Mouse (Mus musculus) kidney, postnatal 0 days (tissue): ENCODE data around the gene Ttll3. TPM values are rescaled to one million over a fixed set of nuclear protein-coding genes. Genes with fewer than 3 reads are reported as not detected.

ENCODE experiments used
- ATAC-seq: fragments of 200-750 bp; cut with Nextera tagmentation; replicated peaks from 2 replicates; pipeline ENCODE4 v1.8.0; 2017; ENCODE audit warnings: low read depth, moderate number of reproducible peaks, moderate TSS enrichment, moderate library complexity; ENCODE audit not compliant: low FRiP score
- DNase-seq: peaks from one replicate; pipeline ENCODE4 v3.0.0-alpha.2; 2016; ENCODE audit warnings: low spot score
- H3K27ac ChIP-seq: fragments of 300-500 bp; sonication (generic); 2 replicates; pipeline ENCODE4 v1.5.1; 2014; ENCODE audit warnings: mild to moderate bottlenecking
- H3K27me3 ChIP-seq: fragments of 300-500 bp; sonication (generic); 2 replicates; pipeline ENCODE4 v1.6.1; 2014; ENCODE audit warnings: low read length, mixed read lengths; ENCODE audit not compliant: insufficient read depth
- H3K36me3 ChIP-seq: fragments of 300-500 bp; sonication (generic); 2 replicates; pipeline ENCODE4 v1.6.1; 2014; ENCODE audit warnings: low read length, mixed read lengths; ENCODE audit not compliant: insufficient read depth
- H3K4me1 ChIP-seq: fragments of 300-500 bp; sonication (generic); replicated peaks from 2 replicates; pipeline ENCODE4 v1.6.1; 2014; ENCODE audit warnings: antibody characterized with exemption, low read length, mixed read lengths; ENCODE audit not compliant: insufficient read depth
- H3K4me2 ChIP-seq: fragments of 300-500 bp; sonication (generic); 2 replicates; pipeline ENCODE4 v1.6.1; 2014; ENCODE audit warnings: mild to moderate bottlenecking, low read length, moderate library complexity, mixed read lengths
- H3K4me3 ChIP-seq: fragments of 300-500 bp; sonication (generic); replicated peaks from 2 replicates; pipeline ENCODE4 v1.5.1; 2014; ENCODE audit warnings: low read depth, low read length
- H3K9ac ChIP-seq: fragments of 300-500 bp; sonication (generic); 2 replicates; pipeline ENCODE4 v1.6.1; 2014; ENCODE audit warnings: low read depth, low read length
- H3K9me3 ChIP-seq: fragments of 300-500 bp; sonication (generic); replicated peaks from 2 replicates; pipeline ENCODE4 v1.6.1; 2016; ENCODE audit warnings: low read length, inconsistent platforms, mixed read lengths
- CTCF ChIP-seq: IDR thresholded peaks from 2 replicates; pipeline ENCODE4 v1.5.1; 2016; ENCODE audit warnings: antibody characterized with exemption, low read depth, mild to moderate bottlenecking, moderate library complexity
- WGBS: fragments of 180-500 bp; shearing (Covaris S2); extraction: QIAGEN DNeasy Blood & Tissue Kit; methylation state at CpG from one replicate; pipeline ENCODE4 v1.1.7; 2014; 5-methylcytosine and 5-hydroxymethylcytosine counted together
- polyA plus RNA-seq: library from polyadenylated mRNA; unstranded; fragments of >200 nt; fragmentation: Nextera tagmentation; extraction: Ambion mirVana; gene quantifications from 2 replicates; pipeline ENCODE4 v1.2.1, GENCODE M21; 2015

Ttll3 gene
- polyA plus RNA-seq, 1 experiment from 2014 or later: 1.5 TPM

GRCm38 (mm10) chr6:113433661-113434060 is 44.6 kb downstream of the Ttll3 start:
- H3K4me2 ChIP-seq: no peak overlapping the region
- ATAC-seq: no peak
- H3K27me3 ChIP-seq: no peaks in the 10 kb centered on the region
- no peaks in the 10 kb centered on the region for H3K4me1 ChIP-seq
- WGBS: 69% methylated on average over 3 of the region's 3 CpGs
- no peaks in the 10 kb centered on the region for H3K36me3 ChIP-seq
- H3K9ac ChIP-seq: no peak overlapping the region
- no peak for DNase-seq
- H3K4me3 ChIP-seq: no peak overlapping the region
- H3K27ac ChIP-seq: no peak overlapping the region
- no peak for TF ChIP-seq CTCF
- no peaks in the 10 kb centered on the region for H3K9me3 ChIP-seq

DNA sequence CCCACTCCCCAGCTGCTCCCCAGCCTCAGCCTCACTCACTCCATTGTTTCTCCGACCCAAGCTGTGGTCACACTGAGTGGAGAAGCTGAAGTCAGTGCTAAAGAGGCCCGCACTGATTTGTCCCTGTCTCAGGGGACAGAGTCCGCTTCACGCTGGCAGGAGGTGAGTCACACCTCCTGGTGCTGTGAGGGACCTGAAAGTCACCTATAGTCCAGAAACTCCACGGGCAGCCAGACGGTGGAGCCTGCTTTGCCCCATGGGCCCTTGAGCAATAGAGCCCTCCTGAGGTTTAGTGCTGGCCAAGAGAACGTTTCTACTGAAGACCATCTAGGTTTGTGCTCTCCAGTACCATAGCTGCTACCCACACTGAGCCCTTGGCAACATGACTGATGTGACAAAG is 45.6 kb downstream of the Ttll3 start:
- no peaks in the 10 kb centered on the region for H3K9me3 ChIP-seq
- 67% methylated on average over 7 of the region's 7 CpGs for WGBS

DNA sequence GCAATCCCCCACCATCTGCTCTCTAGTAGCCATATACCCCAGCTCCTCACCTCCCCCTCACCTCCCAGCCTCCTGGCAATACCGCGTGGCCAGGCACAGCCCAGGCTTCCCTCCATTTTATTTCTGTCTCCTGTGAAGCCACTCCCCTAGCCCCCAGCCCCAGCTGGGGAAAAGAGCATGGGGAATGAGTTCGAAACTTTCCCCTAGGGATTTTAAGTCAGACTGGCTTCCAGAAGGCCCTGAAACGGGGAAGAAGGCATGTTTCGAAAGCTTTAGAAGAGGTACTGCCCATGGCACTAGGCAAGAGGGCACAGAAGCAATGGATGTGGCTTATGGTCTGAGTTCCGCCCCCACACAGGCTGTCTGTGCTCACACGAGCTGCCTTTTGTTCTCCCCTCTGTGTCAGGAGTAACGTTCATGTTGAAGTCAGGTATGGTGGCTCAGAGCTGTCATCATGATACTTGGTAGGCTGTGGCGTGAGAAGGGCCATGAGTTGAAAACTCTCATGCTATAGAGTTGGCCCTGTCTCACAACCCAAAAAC is 46.7 kb downstream of the Ttll3 start, which contains the start of gene Cidec:
Cidec (minus strand) TSS at position 97 of the 542 bp plus-strand sequence.
- no peaks in the 10 kb centered on the region for H3K4me1 ChIP-seq
- H3K4me3 ChIP-seq: no peak within 1 kb of the TSS
- no peaks in the 10 kb centered on the region for H3K9me3 ChIP-seq
- 74% methylated on average over 9 of the region's 9 CpGs for WGBS
- no peak for TF ChIP-seq CTCF
- no peak within 1 kb of the TSS for H3K27ac ChIP-seq
- no peaks in the 10 kb centered on the region for H3K27me3 ChIP-seq
- H3K36me3 ChIP-seq: no peaks in the 10 kb centered on the region
- no peak for ATAC-seq
- no peak for DNase-seq
- no peak within 1 kb of the TSS for H3K4me2 ChIP-seq
- no peak within 1 kb of the TSS for H3K9ac ChIP-seq

More for the DNA sequence above, 45.6 kb downstream of the Ttll3 start:
- no peak overlapping the region for H3K9ac ChIP-seq
- no peaks in the 10 kb centered on the region for H3K27me3 ChIP-seq
- no peaks in the 10 kb centered on the region for H3K36me3 ChIP-seq
- no peaks in the 10 kb centered on the region for H3K4me1 ChIP-seq
- ATAC-seq (no peak), DNase-seq (no peak)
- H3K4me3 ChIP-seq: no peak overlapping the region
- TF ChIP-seq CTCF: no peak
- no peak overlapping the region for H3K27ac ChIP-seq
- H3K4me2 ChIP-seq: no peak overlapping the region

DNA sequence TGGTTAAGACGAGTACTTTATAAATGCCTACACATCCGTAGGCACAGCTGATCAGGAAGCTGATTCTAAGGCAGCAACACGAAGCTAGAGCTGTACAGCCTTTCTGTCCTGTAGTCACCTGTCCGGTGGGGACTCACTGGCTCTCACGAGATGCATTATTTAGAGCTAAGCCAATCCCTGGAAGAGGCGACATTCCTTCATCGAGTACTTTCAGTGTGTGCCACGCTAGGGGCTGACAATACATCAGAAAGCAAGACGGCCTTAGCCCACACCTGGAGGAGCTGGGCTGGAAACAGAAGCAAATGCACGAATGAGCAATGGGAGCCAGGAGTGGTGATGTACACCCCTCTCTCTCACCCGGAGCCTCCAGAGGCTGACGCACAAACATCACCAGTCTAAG is 48.1 kb downstream of the Ttll3 start:
- WGBS: 68% methylated on average over 12 of the region's 12 CpGs

GRCm38 (mm10) chr6:113438721-113439430 is 49.8 kb downstream of the Ttll3 start:
- Histone ChIP-seq H3K4me2 (no peak overlapping the region), H3K9ac (no peak overlapping the region), H3K9me3 (no peaks in the 10 kb centered on the region), H3K27ac (no peak overlapping the region), H3K27me3 (no peaks in the 10 kb centered on the region), H3K4me1 (no peaks in the 10 kb centered on the region), H3K36me3 (no peaks in the 10 kb centered on the region), H3K4me3 (no peak overlapping the region)
- WGBS: 52% methylated on average over 12 of the region's 12 CpGs
- no peak for ATAC-seq
- no peak for DNase-seq
- no peak for TF ChIP-seq CTCF

More for the DNA sequence above, 48.1 kb downstream of the Ttll3 start:
- Histone ChIP-seq H3K4me1 (no peaks in the 10 kb centered on the region), H3K27ac (no peak overlapping the region), H3K36me3 (no peaks in the 10 kb centered on the region), H3K9ac (no peak overlapping the region), H3K9me3 (no peaks in the 10 kb centered on the region), H3K4me2 (no peak overlapping the region), H3K4me3 (no peak overlapping the region), H3K27me3 (no peaks in the 10 kb centered on the region)
- TF ChIP-seq CTCF: no peak
- DNase-seq (no peak), ATAC-seq (no peak)

DNA sequence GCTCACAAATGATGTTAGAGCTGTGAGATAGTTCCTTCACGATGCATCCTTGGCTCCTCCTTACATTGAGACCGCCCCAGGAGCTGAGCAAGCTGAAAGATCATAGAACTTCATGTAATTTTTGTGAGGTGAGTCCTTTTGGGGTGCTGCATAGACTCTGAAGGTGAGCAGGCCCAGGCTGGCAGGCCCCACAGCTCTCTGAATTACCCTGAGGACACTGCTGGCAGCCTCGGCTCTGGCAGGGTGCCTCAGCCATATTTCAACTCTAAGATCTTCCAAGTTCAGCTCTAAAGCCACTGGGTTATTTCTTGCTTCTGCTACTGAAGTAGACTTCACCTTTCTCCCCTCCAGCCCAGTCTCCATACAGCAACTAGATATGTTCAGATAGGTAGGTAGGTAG is 51.6 kb downstream of the Ttll3 start:
- no peak for ATAC-seq
- TF ChIP-seq CTCF: no peak
- Histone ChIP-seq H3K4me3 (no peak overlapping the region), H3K9ac (no peak overlapping the region), H3K27me3 (no peaks in the 10 kb centered on the region), H3K4me1 (no peaks in the 10 kb centered on the region), H3K27ac (no peak overlapping the region), H3K36me3 (no peaks in the 10 kb centered on the region), H3K9me3 (no peaks in the 10 kb centered on the region), H3K4me2 (no peak overlapping the region)
- no peak for DNase-seq
- 86% methylated on average over 3 of the region's 3 CpGs for WGBS
